Mouse (Mus musculus) heart, embryonic 10.5 days (tissue): ENCODE measurements around the gene Nudt19. TPM values are rescaled to one million over a fixed set of nuclear protein-coding genes. Genes with fewer than 3 reads are reported as not detected.
A peak's percentile ranks its signal among the peaks of the same experiment; 100 is the strongest.
"Not testable (repeated sequence)": the region's sequence is repeated elsewhere in the genome, so short reads cannot be mapped to it uniquely, and the experiment has no call there.

Experiments
- DNase-seq: peaks from one replicate; pipeline ENCODE4 v3.0.0-alpha.2; 2017; ENCODE audit warnings: low spot score
- H3K27ac ChIP-seq: fragments of 300-500 bp; sonication (generic); 2 replicates; pipeline ENCODE4 v1.5.1; 2016; ENCODE audit warnings: mild to moderate bottlenecking
- H3K27me3 ChIP-seq: fragments of 300-500 bp; sonication (generic); 2 replicates; pipeline ENCODE4 v1.6.1; 2016; ENCODE audit warnings: mild to moderate bottlenecking; ENCODE audit not compliant: poor library complexity, insufficient read depth, severe bottlenecking
- H3K36me3 ChIP-seq: fragments of 300-500 bp; sonication (generic); 2 replicates; pipeline ENCODE4 v1.6.1; 2016; ENCODE audit warnings: mild to moderate bottlenecking, moderate library complexity
- H3K4me1 ChIP-seq: fragments of 300-500 bp; sonication (generic); 2 replicates; pipeline ENCODE4 v1.6.1; 2016; ENCODE audit warnings: mild to moderate bottlenecking
- H3K4me3 ChIP-seq: fragments of 300-500 bp; sonication (generic); 2 replicates; pipeline ENCODE4 v1.5.1; 2016; ENCODE audit warnings: mild to moderate bottlenecking, moderate library complexity
- H3K9me3 ChIP-seq: fragments of 300-500 bp; sonication (generic); 2 replicates; pipeline ENCODE4 v1.6.1; 2016; ENCODE audit warnings: mild to moderate bottlenecking, moderate library complexity
- WGBS: fragments of 180-500 bp; shearing (Covaris S2); methylation state at CpG from one replicate; pipeline ENCODE4 v1.1.7; 2016; 5-methylcytosine and 5-hydroxymethylcytosine counted together
- polyA plus RNA-seq: library from polyadenylated mRNA; unstranded; fragments of >200 nt; fragmentation: Nextera tagmentation; extraction: Ambion mirVana; gene quantifications from 2 replicates; pipeline ENCODE4 v1.2.1, GENCODE M21; 2016

Nudt19 gene
- polyA plus RNA-seq, 1 experiment from 2014 or later, result 76.7 TPM

GRCm38 (mm10) chr7:35585191-35586054 is 29.3 kb upstream of the Nudt19 start, which contains the start of gene Rgs9bp:
TSS of gene Rgs9bp (minus strand) at chr7:35585582.
- Histone ChIP-seq H3K27me3 (peaks cover 26% of the 10 kb centered on the region), H3K27ac (peak within 1 kb of the TSS; percentile 88), H3K4me1 (peaks cover 36% of the 10 kb centered on the region), H3K4me3 (peak within 1 kb of the TSS; percentile 88), H3K9me3 (no peaks in the 10 kb centered on the region), H3K36me3 (no peaks in the 10 kb centered on the region)
- DNase-seq, result peak; percentile 92
- WGBS, result under 1% methylated on average over 45 of the region's 45 CpGs

- H3K4me1 ChIP-seq, result peaks cover 36% of the 10 kb centered on the region
- no peaks in the 10 kb centered on the region for H3K36me3 ChIP-seq
- under 1% methylated on average over 50 of the region's 50 CpGs for WGBS
- H3K4me3 ChIP-seq, result peak overlapping the region; percentile 88
- no peaks in the 10 kb centered on the region for H3K9me3 ChIP-seq
- no peak for DNase-seq
- peaks cover 26% of the 10 kb centered on the region for H3K27me3 ChIP-seq
- H3K27ac ChIP-seq, result peak overlapping the region; percentile 88
Observed at GRCm38 (mm10) chr7:35584786-35585190, 28.7 kb upstream of the Nudt19 start.

- Histone ChIP-seq H3K27me3 (peaks cover 26% of the 10 kb centered on the region), H3K4me1 (peaks cover 36% of the 10 kb centered on the region), H3K27ac (peak overlapping the region; percentile 88), H3K4me3 (peak overlapping the region; percentile 88), H3K9me3 (no peaks in the 10 kb centered on the region), H3K36me3 (no peaks in the 10 kb centered on the region)
- no peak for DNase-seq
- 3% methylated on average over 36 of the region's 36 CpGs for WGBS
Observed at GRCm38 (mm10) chr7:35584068-35584785, 28.1 kb upstream of the Nudt19 start.

GRCm38 (mm10) chr7:35583476-35584025 is 27.4 kb upstream of the Nudt19 start:
- 8% methylated on average over 11 of the region's 11 CpGs for WGBS
- Histone ChIP-seq H3K27ac (peak overlapping the region; percentile 24; the same call in 1 of the 2 replicates), H3K9me3 (no peaks in the 10 kb centered on the region), H3K4me1 (peaks cover 36% of the 10 kb centered on the region), H3K4me3 (peak overlapping the region; percentile 88), H3K27me3 (peaks cover 26% of the 10 kb centered on the region), H3K36me3 (no peaks in the 10 kb centered on the region)
- no peak for DNase-seq

GRCm38 (mm10) chr7:35582719-35583118 is 26.6 kb upstream of the Nudt19 start:
- H3K36me3 ChIP-seq, result no peaks in the 10 kb centered on the region
- DNase-seq, result no peak
- no peak overlapping the region for H3K4me3 ChIP-seq
- H3K27me3 ChIP-seq, result peaks cover 26% of the 10 kb centered on the region
- H3K4me1 ChIP-seq, result peaks cover 30% of the 10 kb centered on the region
- no peak overlapping the region for H3K27ac ChIP-seq
- H3K9me3 ChIP-seq, result no peaks in the 10 kb centered on the region
- 63% methylated on average over 5 of the region's 5 CpGs for WGBS

- WGBS, result 27% methylated on average over 4 of the region's 4 CpGs
- Histone ChIP-seq H3K36me3 (no peaks in the 10 kb centered on the region), H3K9me3 (no peaks in the 10 kb centered on the region), H3K4me3 (no peak overlapping the region), H3K27ac (no peak overlapping the region), H3K27me3 (peaks cover 24% of the 10 kb centered on the region), H3K4me1 (peaks cover 13% of the 10 kb centered on the region)
- no peak for DNase-seq
Observed at GRCm38 (mm10) chr7:35579849-35580248, 23.7 kb upstream of the Nudt19 start.

- not testable (repeated sequence) for H3K36me3 ChIP-seq
Observed at GRCm38 (mm10) chr7:35570883-35571282, 14.8 kb upstream of the Nudt19 start.

GRCm38 (mm10) chr7:35569724-35570123 is 13.6 kb upstream of the Nudt19 start:
- 83% methylated on average over 4 of the region's 4 CpGs for WGBS
- not testable (repeated sequence) for H3K27ac ChIP-seq, H3K9me3 ChIP-seq

More at GRCm38 (mm10) chr7:35570883-35571282, 14.8 kb upstream of the Nudt19 start:
- H3K27me3 ChIP-seq, H3K4me3 ChIP-seq, H3K9me3 ChIP-seq, H3K4me1 ChIP-seq, H3K27ac ChIP-seq, DNase-seq: not testable (repeated sequence)
- 26% methylated on average over 6 of the region's 6 CpGs for WGBS

GRCm38 (mm10) chr7:35565965-35566364 is 9.9 kb upstream of the Nudt19 start:
- H3K4me3 ChIP-seq, H3K27ac ChIP-seq, H3K9me3 ChIP-seq, H3K27me3 ChIP-seq, DNase-seq, H3K4me1 ChIP-seq, H3K36me3 ChIP-seq: not testable (repeated sequence)
- 80% methylated on average over 13 of the region's 13 CpGs for WGBS

More at GRCm38 (mm10) chr7:35569724-35570123, 13.6 kb upstream of the Nudt19 start:
- not testable (repeated sequence) for H3K27me3 ChIP-seq, DNase-seq, H3K4me3 ChIP-seq, H3K36me3 ChIP-seq, H3K4me1 ChIP-seq

- peak; percentile 70 for DNase-seq
- not testable (repeated sequence) for H3K4me1 ChIP-seq, H3K9me3 ChIP-seq, H3K4me3 ChIP-seq, H3K36me3 ChIP-seq, H3K27ac ChIP-seq, H3K27me3 ChIP-seq
- WGBS, result 79% methylated on average over 10 of the region's 10 CpGs
Observed at GRCm38 (mm10) chr7:35564872-35565271, 8.8 kb upstream of the Nudt19 start.

- Histone ChIP-seq H3K36me3 (no peaks in the 10 kb centered on the region), H3K9me3 (no peaks in the 10 kb centered on the region), H3K4me1 (no peaks in the 10 kb centered on the region), H3K27ac (no peak overlapping the region), H3K4me3 (no peak overlapping the region), H3K27me3 (no peaks in the 10 kb centered on the region)
- peak; percentile 46 for DNase-seq
- WGBS, result 89% methylated on average over 2 of the region's 2 CpGs
Observed at GRCm38 (mm10) chr7:35564067-35564865, 8.2 kb upstream of the Nudt19 start.

GRCm38 (mm10) chr7:35563071-35563470 is 7.0 kb upstream of the Nudt19 start:
- Histone ChIP-seq H3K36me3 (no peaks in the 10 kb centered on the region), H3K27ac (no peak overlapping the region), H3K27me3 (no peaks in the 10 kb centered on the region), H3K4me1 (no peaks in the 10 kb centered on the region), H3K9me3 (no peaks in the 10 kb centered on the region), H3K4me3 (no peak overlapping the region)
- peak; percentile 70 for DNase-seq
- WGBS, result 56% methylated on average over 11 of the region's 11 CpGs
